Mouse (Mus musculus): ENCODE measurements around the gene Lrsam1.

DNA sequence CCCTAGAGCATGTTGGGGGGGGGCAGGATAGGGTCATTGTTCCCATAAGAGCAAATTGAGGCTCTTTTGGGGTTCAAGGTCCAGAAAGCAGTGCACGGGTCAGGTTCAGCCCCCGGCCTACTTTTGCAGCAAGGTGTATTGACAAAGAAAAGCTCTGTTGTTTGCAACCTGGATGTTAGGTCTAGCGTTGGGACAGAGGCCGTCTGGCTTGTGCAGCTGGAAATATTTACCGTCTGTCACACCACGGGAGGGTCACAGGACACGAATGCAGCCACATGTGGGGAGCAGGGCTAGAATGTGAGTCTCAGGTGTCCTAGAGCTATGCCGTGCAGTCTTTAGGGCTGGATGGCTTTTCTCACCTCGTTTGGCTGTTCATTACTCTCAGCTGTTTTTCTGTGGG is 43.0 kb downstream of the Lrsam1 start:
- no peak for TF ChIP-seq EP300 (optimal IDR thresholded peaks at IDR 0.05)
- TF ChIP-seq CTCF (IDR thresholded peaks at IDR 0.05; ENCODE audit: low read depth) = no peak
